Mouse (Mus musculus) liver, adult 2 months (tissue): ENCODE data around the gene Bclaf3.
"Not testable (repeated sequence)": the region's sequence is repeated elsewhere in the genome, so short reads cannot be mapped to it uniquely, and the experiment has no call there.

Source experiments
- CTCF ChIP-seq: fragments of 200-500 bp; IDR thresholded peaks from 2 replicates; pipeline ENCODE4 v1.5.1; 2011; ENCODE audit warnings: low read depth, low read length, control low read depth
- POLR2A ChIP-seq: fragments of 200-500 bp; IDR thresholded peaks from 2 replicates; pipeline ENCODE4 v1.6.1; 2011; ENCODE audit warnings: low read length, control low read depth; ENCODE audit not compliant: insufficient read depth; ENCODE audit errors: extremely low read depth

- TF ChIP-seq POLR2A, CTCF: not testable (repeated sequence)
Observed at GRCm38 (mm10) chrX:159478243-159478940, 48.1 kb upstream of the Bclaf3 start.
